Mouse (Mus musculus): ENCODE data around the gene Epb41l2. TPM values are rescaled to one million over a fixed set of nuclear protein-coding genes. Genes with fewer than 3 reads are reported as not detected.
A peak's percentile ranks its signal among the peaks of the same experiment; 100 is the strongest.

Epb41l2 gene
- polyA plus RNA-seq, 1 experiment from 2014 or later, result 23.7 TPM

DNA sequence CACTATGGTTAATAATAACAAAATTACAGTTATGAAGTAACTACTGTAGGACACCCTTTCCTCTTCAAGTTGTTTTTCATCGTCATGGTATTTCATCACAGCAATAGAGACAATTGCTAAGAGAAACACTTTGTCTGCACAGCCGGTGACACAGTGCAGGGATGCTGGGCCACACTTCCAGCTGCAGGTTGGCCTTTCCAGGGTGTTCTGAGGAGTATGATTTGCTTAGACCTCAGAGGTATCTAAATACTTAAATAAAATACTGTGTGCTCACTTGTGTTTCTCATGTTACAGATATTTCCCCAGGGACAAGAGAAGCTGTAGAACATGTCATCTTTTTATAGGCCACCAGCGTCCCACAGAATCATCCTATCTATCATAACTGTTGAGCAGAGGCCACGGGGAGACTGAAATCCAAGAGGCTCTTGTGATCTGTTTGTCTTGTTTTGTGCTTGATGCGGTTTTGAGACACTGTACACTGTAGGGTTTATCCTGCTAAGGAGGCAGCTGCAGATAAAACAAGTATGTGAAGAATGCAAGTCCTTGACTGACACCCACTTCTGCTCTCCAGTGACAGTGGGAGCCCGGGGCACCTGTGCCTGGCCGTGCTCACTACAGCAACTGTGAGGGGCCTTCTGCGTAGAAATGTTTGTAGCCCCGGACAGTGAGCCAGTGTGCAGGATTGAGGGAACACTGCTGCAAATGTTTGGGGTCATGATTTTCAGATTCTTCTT, 174.1 kb downstream of the Epb41l2 start:
- Histone ChIP-seq H3K27me3 (no peaks in the 10 kb centered on the region), H3K27ac (no peak overlapping the region), H3K4me3 (no peak overlapping the region), H3K36me3 (no peaks in the 10 kb centered on the region), H3K9ac (no peak overlapping the region), H3K4me2 (no peak overlapping the region), H3K9me3 (no peaks in the 10 kb centered on the region), H3K4me1 (replicated peaks) (peaks cover 7% of the 10 kb centered on the region; the same call in 1 of the 2 replicates)
- ATAC-seq (ENCODE audit: low FRiP score), result no peak
- WGBS, result 92% methylated on average over 9 of the region's 9 CpGs

DNA sequence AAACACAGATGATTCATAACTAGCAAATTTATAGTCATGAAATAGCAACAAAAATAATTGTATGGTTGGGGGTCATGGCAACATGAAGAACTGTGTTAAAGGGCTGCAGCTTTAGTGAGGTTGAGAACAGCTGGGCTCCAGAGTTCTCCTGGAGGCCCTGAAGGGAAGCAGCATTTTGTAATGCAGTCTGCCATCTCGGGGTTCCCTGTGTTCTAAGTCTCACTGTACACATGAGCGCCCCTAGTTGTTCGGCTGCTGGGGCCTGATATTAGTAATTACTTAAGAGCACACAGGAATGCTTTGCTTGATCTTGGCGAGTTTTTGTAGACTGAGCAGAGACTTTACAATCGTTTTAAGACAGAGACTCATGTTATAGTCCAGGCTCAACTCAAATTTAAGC, 174.9 kb downstream of the Epb41l2 start:
- Histone ChIP-seq H3K4me3 (no peak overlapping the region), H3K27me3 (no peaks in the 10 kb centered on the region), H3K27ac (no peak overlapping the region), H3K4me2 (no peak overlapping the region), H3K9me3 (no peaks in the 10 kb centered on the region), H3K36me3 (no peaks in the 10 kb centered on the region), H3K4me1 (replicated peaks) (peaks cover 7% of the 10 kb centered on the region; the same call in 1 of the 2 replicates), H3K9ac (no peak overlapping the region)
- 93% methylated on average over 5 of the region's 5 CpGs for WGBS
- ATAC-seq (ENCODE audit: low FRiP score), result no peak

DNA sequence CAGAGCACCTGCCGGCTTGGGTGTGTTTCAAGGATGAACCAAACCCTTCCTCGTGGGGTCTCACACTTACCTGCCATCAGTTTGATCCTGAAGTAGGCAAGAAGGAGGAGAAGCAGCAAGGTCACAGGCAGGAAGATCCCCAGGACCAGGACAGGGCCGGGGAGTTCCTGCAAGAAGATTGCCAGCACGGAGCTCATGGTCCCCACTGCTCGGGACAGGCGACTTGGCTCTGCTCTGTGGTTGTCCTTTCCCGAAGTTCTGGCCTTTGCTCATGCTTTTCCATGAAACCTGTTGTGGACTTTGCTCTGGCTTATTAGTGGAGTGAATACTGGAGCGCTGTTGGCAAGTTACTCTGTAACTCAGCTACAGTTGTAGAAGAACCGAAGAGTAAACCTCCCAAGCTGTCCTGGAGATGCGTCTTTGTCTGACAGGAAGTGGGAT, 176.3 kb downstream of the Epb41l2 start, which contains the start of gene Smlr1:
Smlr1 (minus strand) TSS at position 377 of the 441 bp plus-strand sequence.
- Histone ChIP-seq H3K4me2 (no peak within 1 kb of the TSS), H3K4me1 (replicated peaks) (peaks cover 7% of the 10 kb centered on the region; the same call in 1 of the 2 replicates), H3K27ac (no peak within 1 kb of the TSS), H3K27me3 (no peaks in the 10 kb centered on the region), H3K9ac (no peak within 1 kb of the TSS), H3K4me3 (no peak within 1 kb of the TSS), H3K9me3 (no peaks in the 10 kb centered on the region), H3K36me3 (no peaks in the 10 kb centered on the region)
- 95% methylated on average over 10 of the region's 10 CpGs for WGBS
- ATAC-seq (ENCODE audit: low FRiP score), result no peak

DNA sequence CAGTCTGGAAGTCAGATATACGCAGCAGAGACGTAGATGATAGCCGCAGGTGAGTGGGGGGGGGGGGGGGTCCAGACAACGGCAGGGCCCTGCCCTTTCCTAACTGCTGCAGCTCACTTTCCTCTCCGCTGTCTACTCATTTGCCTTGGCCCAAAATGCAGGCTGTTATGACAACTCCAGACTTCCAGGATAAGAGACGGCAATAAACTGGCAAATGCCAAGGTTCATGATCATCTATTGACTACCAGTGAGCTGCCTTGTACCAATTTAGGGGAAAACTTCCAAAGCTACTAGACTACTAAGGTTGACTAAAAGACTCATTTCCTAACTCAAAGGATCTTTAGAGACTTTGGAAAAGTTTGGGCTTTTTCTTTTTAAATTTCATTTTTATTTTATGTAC, 177.0 kb downstream of the Epb41l2 start:
- Histone ChIP-seq H3K9me3 (no peaks in the 10 kb centered on the region), H3K4me1 (replicated peaks) (peaks cover 3% of the 10 kb centered on the region; the same call in 1 of the 2 replicates), H3K36me3 (no peaks in the 10 kb centered on the region), H3K4me3 (no peak overlapping the region), H3K9ac (no peak overlapping the region), H3K27me3 (no peaks in the 10 kb centered on the region), H3K4me2 (no peak overlapping the region), H3K27ac (no peak overlapping the region)
- WGBS, result 90% methylated on average over 6 of the region's 6 CpGs
- no peak for ATAC-seq (ENCODE audit: low FRiP score)

DNA sequence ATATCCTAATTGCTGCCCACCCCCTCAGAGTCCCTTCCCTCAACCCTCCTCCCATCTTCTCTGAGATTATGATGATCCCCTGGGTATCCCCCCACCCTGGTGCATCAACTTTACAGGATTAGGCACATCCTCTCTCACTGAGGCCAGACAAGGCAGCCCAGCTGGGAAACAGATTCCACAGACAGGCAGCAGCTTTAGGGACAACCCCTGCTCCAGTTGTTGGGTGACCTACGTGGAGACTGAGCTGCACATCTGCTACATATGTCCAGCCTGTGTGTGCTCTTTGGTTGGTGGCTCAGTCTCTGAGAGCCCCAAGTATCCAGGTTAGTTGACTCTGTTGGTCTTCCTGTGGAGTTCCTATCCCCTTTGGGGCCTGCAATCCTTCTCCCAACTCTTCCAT, 179.1 kb downstream of the Epb41l2 start:
- Histone ChIP-seq H3K9me3 (no peaks in the 10 kb centered on the region), H3K27me3 (no peaks in the 10 kb centered on the region), H3K9ac (no peak overlapping the region), H3K4me3 (no peak overlapping the region), H3K4me1 (replicated peaks) (no peaks in the 10 kb centered on the region), H3K36me3 (no peaks in the 10 kb centered on the region), H3K27ac (no peak overlapping the region), H3K4me2 (no peak overlapping the region)
- ATAC-seq (ENCODE audit: low FRiP score), result no peak
- 81% methylated on average over 1 of the region's 1 CpGs for WGBS

DNA sequence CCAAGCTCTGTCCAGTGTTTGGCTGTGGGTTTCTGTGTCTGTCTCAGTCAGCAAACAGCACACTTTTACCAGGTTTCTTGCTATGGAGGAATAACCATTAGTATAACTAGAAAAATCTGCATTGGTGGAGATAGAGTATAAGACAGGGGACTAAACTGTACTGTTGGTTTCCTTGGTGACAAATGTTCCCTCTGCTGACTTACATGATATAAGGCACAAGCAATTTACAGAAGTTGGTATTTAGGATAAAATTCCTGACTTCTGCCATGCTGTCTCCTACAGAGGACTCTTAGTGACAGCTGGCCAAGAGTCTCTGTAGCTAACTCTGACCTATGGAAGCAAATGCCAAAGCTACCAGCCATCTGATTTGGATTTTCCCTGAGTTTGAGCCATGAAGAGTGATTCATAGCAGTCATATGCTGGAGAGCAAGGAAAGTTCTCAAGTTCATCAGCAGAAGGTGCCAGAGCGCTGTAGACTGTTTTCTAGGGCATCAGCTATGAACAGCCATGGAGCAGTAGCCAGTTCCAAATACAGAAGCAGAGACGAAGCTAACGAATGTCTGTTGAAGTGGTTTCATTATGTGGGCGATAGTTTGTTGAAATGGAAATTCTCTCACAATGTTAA, 179.7 kb downstream of the Epb41l2 start:
- Histone ChIP-seq H3K4me1 (replicated peaks) (no peaks in the 10 kb centered on the region), H3K27me3 (no peaks in the 10 kb centered on the region), H3K4me3 (no peak overlapping the region), H3K9ac (no peak overlapping the region), H3K27ac (no peak overlapping the region), H3K9me3 (no peaks in the 10 kb centered on the region), H3K36me3 (no peaks in the 10 kb centered on the region), H3K4me2 (no peak overlapping the region)
- no peak for ATAC-seq (ENCODE audit: low FRiP score)
- WGBS, result 84% methylated on average over 4 of the region's 4 CpGs

DNA sequence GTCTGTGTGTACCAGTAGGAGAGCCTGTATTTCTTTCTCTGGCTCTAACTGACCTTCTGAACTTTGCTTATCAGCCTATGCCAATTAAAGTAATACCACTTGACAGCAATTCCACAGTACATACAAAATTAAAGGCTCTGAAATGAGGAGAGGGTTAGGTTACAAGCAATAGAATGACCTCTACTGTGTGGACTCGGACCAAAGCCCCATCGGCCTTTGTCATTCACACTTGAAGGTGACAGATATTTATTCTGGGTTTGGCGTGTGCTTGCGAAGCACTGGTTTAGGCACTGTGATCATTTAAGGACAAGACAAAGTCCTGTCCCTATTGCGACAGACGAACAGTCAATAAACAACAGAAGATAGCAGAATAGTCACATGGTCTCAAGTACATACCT, 180.2 kb downstream of the Epb41l2 start:
- H3K9me3 ChIP-seq, result no peaks in the 10 kb centered on the region

DNA sequence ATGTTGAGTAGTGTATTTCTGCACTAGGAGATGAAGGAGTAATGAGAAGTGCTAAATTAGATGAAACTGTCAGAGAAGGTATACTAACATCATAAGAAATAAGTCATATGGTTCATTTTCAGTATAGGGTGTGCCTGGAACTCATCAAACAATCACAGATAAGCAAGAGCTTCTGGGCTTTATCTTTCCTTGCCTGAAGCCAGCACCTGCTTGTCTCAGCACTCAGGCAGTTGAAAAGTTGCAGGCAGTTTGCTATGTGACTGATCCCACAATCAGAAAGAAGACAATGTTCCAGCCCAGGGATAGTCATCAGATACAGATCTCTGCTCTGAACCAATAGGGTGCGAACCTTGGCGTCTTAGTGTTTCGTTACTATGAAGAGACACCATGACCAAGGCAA, 181.5 kb downstream of the Epb41l2 start:
- Histone ChIP-seq H3K4me1 (replicated peaks) (no peaks in the 10 kb centered on the region), H3K9ac (no peak overlapping the region), H3K4me2 (no peak overlapping the region), H3K4me3 (no peak overlapping the region), H3K36me3 (no peaks in the 10 kb centered on the region), H3K9me3 (no peaks in the 10 kb centered on the region), H3K27me3 (no peaks in the 10 kb centered on the region), H3K27ac (no peak overlapping the region)
- WGBS, result 96% methylated on average over 3 of the region's 3 CpGs
- no peak for ATAC-seq (ENCODE audit: low FRiP score)

More for the DNA sequence above, 180.2 kb downstream of the Epb41l2 start:
- Histone ChIP-seq H3K36me3 (no peaks in the 10 kb centered on the region), H3K4me2 (no peak overlapping the region), H3K4me3 (no peak overlapping the region), H3K9ac (no peak overlapping the region), H3K27ac (no peak overlapping the region), H3K4me1 (replicated peaks) (no peaks in the 10 kb centered on the region), H3K27me3 (no peaks in the 10 kb centered on the region)
- 88% methylated on average over 6 of the region's 6 CpGs for WGBS
- no peak for ATAC-seq (ENCODE audit: low FRiP score)

DNA sequence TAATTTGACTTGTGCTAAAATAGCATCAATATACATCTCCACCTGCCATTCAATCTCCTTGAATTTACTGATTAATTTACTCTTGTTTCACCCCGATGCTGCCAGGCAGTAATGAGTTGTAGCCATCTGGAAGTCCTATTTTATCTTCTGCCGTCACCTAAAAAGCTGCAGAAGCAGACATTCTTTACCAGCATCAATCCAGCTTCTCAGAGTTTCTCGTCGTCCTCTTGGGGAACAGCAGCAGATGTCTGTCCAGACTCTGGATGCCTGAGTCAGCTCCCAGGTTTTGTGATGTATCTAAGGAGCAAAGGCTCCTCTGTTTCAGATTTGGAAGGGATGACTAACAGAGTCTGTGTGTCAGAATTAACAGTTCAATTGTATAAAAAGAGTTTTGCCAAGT, 193.3 kb downstream of the Epb41l2 start:
- no peak for ATAC-seq (ENCODE audit: low FRiP score)
- Histone ChIP-seq H3K9ac (no peak overlapping the region), H3K4me2 (no peak overlapping the region), H3K9me3 (no peaks in the 10 kb centered on the region), H3K4me1 (replicated peaks) (no peaks in the 10 kb centered on the region), H3K36me3 (no peaks in the 10 kb centered on the region), H3K4me3 (no peak overlapping the region), H3K27ac (no peak overlapping the region), H3K27me3 (no peaks in the 10 kb centered on the region)
- 55% methylated on average over 4 of the region's 4 CpGs for WGBS

DNA sequence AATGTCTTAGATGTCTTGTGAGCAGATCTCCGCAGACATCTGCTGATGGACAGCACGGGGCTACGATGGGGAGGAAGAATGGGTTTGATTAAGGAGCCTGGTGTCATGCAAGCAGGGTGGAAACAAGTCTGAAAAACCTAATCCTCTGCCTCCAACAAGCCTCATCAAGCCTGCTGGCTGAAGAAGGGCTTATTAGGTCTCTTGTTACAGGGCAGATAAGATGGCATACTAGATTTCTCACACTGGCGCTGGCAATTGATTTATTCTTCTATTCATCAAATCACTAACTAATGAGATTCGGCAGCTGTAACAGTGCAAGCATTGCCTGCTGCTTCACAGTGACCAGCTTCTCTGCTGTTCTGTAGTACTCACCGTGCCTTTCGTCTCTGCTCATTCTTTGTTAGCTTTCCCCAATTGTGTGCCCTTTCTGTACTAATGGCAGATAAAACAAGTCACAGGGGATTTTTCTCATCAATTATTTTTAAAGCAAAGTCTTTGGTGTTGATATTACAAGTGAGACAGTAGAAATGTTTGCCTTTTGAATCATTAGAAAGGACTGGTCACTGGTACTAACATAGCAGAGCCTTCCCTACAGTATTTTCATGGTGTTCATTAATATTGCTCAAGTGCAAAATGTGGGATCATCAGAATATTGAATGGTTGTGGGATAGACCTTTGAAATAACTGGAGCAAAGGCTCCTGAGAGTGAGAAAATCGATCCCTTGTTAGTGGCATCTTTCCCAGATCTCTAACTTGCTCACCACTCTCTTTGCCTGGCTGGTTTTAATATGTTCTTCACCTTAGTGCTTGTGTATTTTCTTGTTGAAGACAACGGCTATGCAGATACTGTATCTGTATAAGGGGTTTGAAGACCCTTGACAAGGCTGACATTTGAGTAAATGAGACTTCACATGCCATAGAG, 212.0 kb downstream of the Epb41l2 start:
- Histone ChIP-seq H3K27ac (no peak overlapping the region; the same call in none of the 2 replicates), H3K9ac (no peak overlapping the region), H3K36me3 (no peaks in the 10 kb centered on the region), H3K4me1 (replicated peaks) (peaks cover 9% of the 10 kb centered on the region; the same call in 1 of the 2 replicates), H3K4me2 (peak overlapping the region; percentile 15), H3K9me3 (no peaks in the 10 kb centered on the region), H3K27me3 (no peaks in the 10 kb centered on the region), H3K4me3 (no peak overlapping the region)
- ATAC-seq (ENCODE audit: low FRiP score), result peak; percentile 82; the same call in 1 of the 2 replicates
- 40% methylated on average over 9 of the region's 9 CpGs for WGBS

Data from hindbrain, embryonic 13.5 days (tissue).